Mouse (Mus musculus): ENCODE data around the gene Bzw2.

The Bzw2 gene

DNA sequence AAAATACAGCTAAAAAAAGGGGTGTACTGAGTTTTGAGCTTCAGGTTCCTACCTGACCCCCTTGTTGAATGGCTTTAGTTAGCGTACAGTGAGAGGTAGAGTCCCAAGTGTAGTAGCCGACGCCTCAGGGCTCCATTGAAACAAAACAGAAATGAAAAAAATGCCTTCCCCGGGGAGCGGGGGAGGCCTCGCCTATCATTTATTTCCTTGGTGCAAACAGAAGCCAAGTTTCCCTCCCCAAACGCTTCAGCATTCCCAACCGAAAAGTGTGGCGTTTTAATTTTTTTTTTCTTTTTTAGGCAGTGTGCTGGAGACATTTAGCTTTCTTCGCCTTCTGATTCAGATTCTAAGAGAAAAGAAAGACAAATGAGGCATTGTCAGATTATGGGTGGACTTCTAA lies 65.9 kb downstream of the Bzw2 start:
- in situ Hi-C loops (cut with MboI; ENCODE audit: low pct_unique_long_range_greater_than_20kb in 1 of 2, low sequenced_read_pairs in 2 of 2, unreplicated experiment in 1 of 2): no loop called here

DNA sequence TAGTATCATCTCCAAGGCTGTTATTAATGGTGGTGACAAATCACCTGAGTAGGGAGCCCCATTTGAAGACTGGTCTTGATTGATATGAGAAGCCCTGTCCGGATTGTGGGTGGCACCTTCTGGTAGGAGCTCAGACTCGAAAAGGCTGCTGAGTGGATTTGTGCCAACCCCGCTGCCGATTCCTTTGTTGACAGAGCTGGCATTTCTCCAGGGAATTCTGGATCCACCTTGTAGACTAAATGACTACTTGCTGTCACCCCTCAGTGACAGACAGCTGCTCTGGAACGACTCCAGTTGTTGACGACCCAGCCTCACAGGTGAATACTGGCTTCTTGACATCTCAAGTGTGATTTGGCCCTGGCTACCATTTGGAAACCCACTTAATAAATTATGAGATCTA lies 68.7 kb downstream of the Bzw2 start:
- in situ Hi-C loops (cut with MboI; ENCODE audit: low pct_unique_long_range_greater_than_20kb in 1 of 2, low sequenced_read_pairs in 2 of 2, unreplicated experiment in 1 of 2): no loop called here

DNA sequence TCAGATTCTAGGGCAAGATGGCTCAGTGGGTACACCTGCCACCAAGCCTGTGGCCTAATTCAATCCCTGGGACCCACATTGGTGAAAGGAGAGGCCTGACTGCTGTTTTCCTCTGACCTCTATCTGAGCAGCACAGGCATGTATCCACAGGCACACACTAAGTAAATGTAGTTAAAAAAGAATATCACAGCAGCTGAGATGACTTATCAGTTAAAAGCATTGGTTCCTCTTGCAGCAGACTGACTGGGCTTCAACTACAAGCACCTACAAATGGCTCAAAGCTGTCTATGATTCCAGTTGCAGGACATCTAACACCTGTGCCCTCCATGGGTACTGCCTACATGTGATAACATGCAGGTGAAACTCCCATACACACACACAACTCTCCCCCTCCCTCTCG lies 69.1 kb downstream of the Bzw2 start:
- in situ Hi-C loops (cut with MboI; ENCODE audit: low pct_unique_long_range_greater_than_20kb in 1 of 2, low sequenced_read_pairs in 2 of 2, unreplicated experiment in 1 of 2): no loop called here

DNA sequence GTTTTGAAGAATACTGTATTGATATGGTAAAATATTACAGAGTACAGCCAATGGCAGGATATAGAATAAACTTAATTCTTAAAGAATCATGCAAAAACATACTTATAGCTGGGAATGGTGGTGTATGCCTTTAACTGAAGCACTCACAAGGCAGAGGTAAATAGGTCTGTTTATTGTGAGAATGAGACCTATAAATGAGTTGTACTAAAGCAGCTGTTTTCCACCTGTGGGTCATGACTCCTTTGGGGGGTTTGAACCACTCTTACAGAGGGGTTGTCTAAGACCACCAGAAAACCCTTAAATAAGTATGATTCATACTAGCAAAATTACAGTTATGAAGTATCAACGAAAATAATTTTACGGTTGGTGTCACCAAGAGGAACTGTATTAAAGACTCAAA lies 72.5 kb downstream of the Bzw2 start:
- in situ Hi-C loops (cut with MboI; ENCODE audit: low pct_unique_long_range_greater_than_20kb in 1 of 2, low sequenced_read_pairs in 2 of 2, unreplicated experiment in 1 of 2): no loop called here

DNA sequence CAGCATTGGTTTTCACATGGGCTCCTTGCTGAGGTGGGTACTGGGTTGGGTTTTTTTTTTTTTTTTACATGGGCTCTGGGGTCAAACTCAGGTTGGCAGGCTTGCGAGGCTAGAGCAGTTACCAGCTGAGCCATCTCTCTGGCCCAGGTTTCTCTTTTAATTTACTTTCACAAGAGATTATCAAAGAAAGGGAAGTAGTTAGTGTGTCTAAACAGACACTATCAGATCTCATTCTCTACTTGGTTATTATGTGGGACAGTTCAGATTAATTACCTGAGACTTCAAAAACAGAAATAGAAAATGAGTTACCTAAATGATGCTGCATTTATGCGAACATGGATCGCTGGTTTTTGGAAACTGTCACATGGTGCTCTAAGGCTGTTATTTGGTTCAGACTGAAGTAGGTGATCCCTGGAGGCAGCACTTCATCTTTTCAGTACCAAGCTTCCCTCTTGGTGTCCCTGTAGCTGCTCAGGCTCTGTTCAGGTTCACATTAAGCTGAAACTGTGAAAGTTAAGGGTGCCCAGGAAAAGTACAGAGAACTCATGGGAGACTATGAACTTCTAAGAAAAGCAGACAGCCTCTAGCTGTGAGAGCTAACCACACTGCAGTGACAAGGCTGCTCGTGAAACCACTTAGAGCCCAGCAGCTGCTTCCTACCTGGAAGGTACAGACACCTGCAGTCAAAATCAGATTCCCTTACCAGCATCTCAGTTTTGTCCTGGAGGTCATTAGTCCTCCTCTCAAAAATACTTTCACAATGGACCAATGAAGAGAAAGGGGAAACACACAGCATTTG lies 79.6 kb downstream of the Bzw2 start:
- in situ Hi-C loops (cut with MboI; ENCODE audit: low pct_unique_long_range_greater_than_20kb in 1 of 2, low sequenced_read_pairs in 2 of 2, unreplicated experiment in 1 of 2): no loop called here

DNA sequence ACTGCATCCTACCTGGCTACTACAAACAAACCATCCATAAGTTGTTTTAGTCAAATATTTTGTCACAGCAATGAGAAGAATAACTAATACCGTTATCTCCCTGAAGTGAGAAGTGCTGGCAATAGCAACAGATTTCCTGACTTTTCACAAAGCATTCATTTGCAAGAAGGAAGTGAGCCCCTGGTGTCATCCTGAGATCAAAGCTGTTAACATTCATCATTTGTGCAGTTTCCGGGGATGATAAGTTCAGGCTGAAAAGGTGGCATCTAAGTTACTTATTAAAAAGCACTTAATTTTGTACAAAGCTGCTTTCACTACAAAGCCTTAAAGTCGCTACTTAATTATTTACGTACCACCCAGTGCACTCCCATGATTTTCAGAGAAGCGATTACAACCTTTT lies 85.0 kb downstream of the Bzw2 start:
- in situ Hi-C loops (cut with MboI; ENCODE audit: low pct_unique_long_range_greater_than_20kb in 1 of 2, low sequenced_read_pairs in 2 of 2, unreplicated experiment in 1 of 2): no loop called here

DNA sequence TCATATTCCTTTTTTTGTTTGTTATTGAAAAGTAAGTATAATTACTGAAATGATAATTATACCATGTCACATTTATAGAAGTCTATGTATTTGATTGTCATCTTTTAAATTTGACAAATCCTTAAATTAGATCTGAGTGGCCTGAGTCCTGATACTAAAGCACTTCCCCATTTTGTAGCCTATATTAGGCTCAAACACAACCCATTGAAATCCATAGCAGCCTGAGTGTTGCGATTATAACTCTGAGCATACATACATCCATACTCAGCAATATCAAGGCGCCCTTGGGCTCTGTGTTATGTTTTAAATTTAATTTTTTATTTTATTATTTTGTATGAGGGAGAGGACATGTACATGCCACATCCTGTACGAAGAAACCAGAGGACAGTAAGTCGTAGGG lies 87.6 kb downstream of the Bzw2 start:
- in situ Hi-C loops (cut with MboI; ENCODE audit: low pct_unique_long_range_greater_than_20kb in 1 of 2, low sequenced_read_pairs in 2 of 2, unreplicated experiment in 1 of 2): no loop called here

DNA sequence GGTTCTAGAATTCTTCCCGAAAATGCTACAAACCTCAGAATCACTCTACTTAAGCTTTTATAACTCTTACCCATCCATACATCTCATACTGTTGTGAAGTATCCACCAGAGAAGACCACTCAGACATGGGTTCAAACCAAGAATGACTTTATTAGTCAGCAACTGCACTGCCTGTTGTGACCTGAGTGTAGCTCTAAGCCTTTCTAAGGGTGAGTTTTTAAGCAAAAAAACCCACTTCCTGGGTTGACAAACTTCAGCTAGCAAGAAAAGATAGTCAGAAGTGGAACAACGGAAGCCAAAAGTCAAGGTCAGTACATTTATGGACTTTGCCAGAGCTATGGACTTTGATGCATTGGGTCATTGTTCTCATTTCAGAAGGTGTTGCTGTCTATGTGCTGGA lies 90.3 kb downstream of the Bzw2 start:
- in situ Hi-C loops (cut with MboI; ENCODE audit: low pct_unique_long_range_greater_than_20kb in 1 of 2, low sequenced_read_pairs in 2 of 2, unreplicated experiment in 1 of 2): no loop called here

DNA sequence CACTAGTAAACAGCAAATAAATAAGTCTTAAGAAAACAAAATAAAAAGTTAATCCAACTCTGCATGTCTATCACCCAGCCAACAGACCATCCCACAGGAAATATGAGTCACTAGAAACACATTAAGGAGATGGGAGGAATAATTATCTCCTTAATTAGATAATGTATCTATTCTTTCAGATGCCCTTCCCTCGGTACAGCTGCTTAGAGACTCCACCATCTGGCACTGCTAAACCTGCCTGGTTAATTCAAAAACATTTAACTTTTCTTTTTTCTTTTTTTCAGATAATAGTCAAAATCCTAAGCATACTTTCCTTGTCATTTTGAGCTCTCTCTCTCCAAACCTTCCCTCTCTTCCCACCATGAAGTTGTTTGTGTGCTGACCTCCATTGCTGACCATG lies 92.0 kb downstream of the Bzw2 start:
- in situ Hi-C loops (cut with MboI; ENCODE audit: low pct_unique_long_range_greater_than_20kb in 1 of 2, low sequenced_read_pairs in 2 of 2, unreplicated experiment in 1 of 2): no loop called here

DNA sequence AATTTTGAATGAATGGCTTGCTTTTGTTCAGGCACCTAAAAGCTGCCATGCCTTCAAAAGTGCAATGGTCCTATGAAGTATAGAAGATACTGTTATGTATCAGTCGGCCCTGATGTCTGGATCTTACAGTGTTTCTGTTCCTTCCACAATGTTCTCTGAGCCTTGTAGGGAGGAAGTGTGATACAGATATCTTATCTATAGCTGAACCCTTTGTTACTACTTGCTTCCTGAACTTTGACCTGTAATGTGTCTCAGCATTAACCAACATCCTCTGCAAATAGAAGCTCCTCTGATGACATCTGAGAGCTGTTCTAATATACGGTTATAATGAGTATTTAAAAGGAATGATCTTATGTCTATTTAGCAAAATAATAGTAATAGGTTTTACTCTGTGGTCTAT lies 100.2 kb downstream of the Bzw2 start:
- in situ Hi-C loops (cut with MboI; ENCODE audit: low pct_unique_long_range_greater_than_20kb in 1 of 2, low sequenced_read_pairs in 2 of 2, unreplicated experiment in 1 of 2): no loop called here

DNA sequence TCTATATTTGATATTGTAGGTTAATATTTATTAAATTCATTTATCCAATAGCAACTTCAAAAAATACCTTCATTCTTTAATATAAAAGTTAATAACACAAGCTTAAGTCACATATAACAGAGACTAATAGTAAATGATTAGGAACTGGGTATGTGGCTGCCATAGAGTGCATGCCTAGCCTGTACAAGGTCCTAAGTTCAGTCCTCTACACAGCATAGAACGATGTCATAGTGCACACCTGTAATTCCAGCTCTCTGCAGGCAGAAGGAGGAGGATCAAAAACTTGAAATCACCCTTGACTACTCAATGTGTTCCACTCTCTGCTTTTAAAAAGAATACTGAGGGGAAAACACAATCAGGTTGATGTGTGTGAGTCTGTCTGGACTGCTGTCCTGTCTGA lies 107.6 kb downstream of the Bzw2 start:
- in situ Hi-C loops (cut with MboI; ENCODE audit: low pct_unique_long_range_greater_than_20kb in 1 of 2, low sequenced_read_pairs in 2 of 2, unreplicated experiment in 1 of 2): no loop called here

DNA sequence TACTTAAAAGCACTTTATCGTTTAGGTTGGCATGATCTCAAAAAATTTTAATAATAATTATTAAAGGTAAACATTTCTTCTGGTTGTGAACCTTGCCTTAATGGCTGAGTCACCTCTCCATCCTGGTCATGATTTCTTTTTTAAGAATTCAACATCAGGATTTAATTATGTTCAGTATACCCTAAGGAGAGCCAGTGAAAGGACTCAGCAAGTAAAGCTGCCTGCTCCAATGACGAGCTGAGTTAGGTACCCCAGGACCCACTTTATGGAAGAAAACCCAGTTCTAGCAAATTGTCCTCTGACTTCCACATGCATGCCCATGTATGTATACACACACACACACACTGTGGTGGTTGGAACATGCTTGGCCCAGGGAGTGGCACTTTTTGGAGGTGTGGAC lies 110.3 kb downstream of the Bzw2 start:
- in situ Hi-C loops (cut with MboI; ENCODE audit: low pct_unique_long_range_greater_than_20kb in 1 of 2, low sequenced_read_pairs in 2 of 2, unreplicated experiment in 1 of 2): no loop called here

DNA sequence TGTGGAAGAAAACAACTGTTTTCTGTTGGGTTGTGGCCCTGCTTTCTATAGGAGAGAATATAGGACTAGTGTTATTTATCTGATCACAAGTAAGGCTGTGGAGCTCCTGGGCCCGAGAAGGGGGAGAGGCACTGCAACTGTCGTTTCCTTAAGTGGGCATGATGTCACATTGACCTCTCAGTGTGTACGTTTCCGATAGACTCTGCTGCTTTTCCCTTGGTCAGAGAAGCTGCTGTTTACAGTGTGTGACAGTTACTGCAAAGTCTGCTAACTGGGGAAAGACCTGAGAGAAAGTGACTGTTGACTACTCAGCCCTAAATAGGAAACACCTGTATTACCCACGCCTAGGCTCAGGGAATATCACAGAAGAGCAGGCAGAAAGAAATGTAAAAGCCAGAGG lies 111.7 kb downstream of the Bzw2 start:
- in situ Hi-C loops (cut with MboI; ENCODE audit: low pct_unique_long_range_greater_than_20kb in 1 of 2, low sequenced_read_pairs in 2 of 2, unreplicated experiment in 1 of 2): no loop called here

DNA sequence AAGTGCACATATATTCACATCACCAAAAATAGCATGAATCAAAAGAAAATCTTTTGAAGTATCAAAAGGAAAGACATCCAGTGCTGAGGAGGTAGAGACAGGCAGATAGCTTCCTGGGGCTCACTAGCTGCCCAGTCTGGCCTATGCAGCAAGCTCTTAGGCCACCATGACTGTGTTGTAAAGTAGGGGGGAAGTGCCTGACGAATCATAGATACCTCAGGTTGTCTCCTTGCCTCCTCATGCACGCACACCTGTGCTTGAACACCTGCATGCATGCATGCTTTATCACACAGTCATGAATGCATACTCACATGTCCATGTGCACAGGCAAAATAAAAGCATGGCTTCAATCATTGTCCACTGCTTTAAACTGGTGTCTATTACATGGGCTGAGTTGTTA lies 113.2 kb downstream of the Bzw2 start:
- in situ Hi-C loops (cut with MboI; ENCODE audit: low pct_unique_long_range_greater_than_20kb in 1 of 2, low sequenced_read_pairs in 2 of 2, unreplicated experiment in 1 of 2): no loop called here

DNA sequence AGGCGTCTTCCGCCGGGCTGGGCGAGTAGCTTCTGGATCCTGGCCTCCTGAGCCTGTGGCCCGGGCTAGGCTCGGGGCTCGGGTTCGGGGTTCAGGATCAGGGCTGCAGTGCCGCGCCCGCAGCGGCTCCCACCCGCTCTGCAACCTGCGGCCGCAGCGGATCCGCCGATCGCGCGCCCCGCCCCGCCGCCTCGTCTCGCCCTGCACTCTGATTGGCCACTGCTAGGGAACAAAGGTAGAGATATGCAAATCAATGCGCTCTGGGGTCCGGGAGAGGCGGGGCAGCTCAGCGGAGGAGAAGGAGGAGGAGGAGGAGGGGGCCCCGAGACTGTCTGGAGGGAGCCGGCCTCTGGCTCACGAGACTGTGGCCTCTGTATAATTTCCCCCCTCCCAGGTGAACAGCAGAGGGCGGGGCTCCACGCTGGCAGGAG lies 115.5 kb downstream of the Bzw2 start, which contains the start of gene Tspan13:
Gene Tspan13 (minus strand): TSS at position 153 of the 431 bp plus-strand sequence.
- in situ Hi-C loops (cut with MboI; ENCODE audit: low pct_unique_long_range_greater_than_20kb in 1 of 2, low sequenced_read_pairs in 2 of 2, unreplicated experiment in 1 of 2): no loop called here
